Mouse (Mus musculus) heart, postnatal 0 days (tissue): ENCODE data around the gene Slc41a1. TPM values are rescaled to one million over a fixed set of nuclear protein-coding genes. Genes with fewer than 3 reads are reported as not detected.
A peak's percentile ranks its signal among the peaks of the same experiment; 100 is the strongest.

Experiments
- ATAC-seq: fragments of 200-750 bp; cut with Nextera tagmentation; 2 replicates; pipeline ENCODE4 v1.8.0; 2017; ENCODE audit warnings: low read depth, moderate number of reproducible peaks, moderate library complexity; ENCODE audit not compliant: insufficient read depth
- DNase-seq: peaks from one replicate; pipeline ENCODE4 v3.0.0-alpha.2; 2016; ENCODE audit warnings: low spot score
- H3K27ac ChIP-seq: fragments of 300-500 bp; sonication (generic); 2 replicates; pipeline ENCODE4 v1.5.1; 2014; ENCODE audit warnings: low read depth, mild to moderate bottlenecking
- H3K27me3 ChIP-seq: fragments of 300-500 bp; sonication (generic); 2 replicates; pipeline ENCODE4 v1.6.1; 2014; ENCODE audit warnings: low read length, mixed read lengths; ENCODE audit not compliant: control insufficient read depth, insufficient read depth
- H3K36me3 ChIP-seq: fragments of 300-500 bp; sonication (generic); replicated peaks from 2 replicates; pipeline ENCODE4 v1.6.1; 2014; ENCODE audit warnings: low read length, mixed read lengths; ENCODE audit not compliant: control insufficient read depth, insufficient read depth
- H3K4me1 ChIP-seq: fragments of 300-500 bp; sonication (generic); 2 replicates; pipeline ENCODE4 v1.6.1; 2014; ENCODE audit warnings: antibody characterized with exemption; ENCODE audit not compliant: control insufficient read depth, insufficient read depth
- H3K4me2 ChIP-seq: fragments of 300-500 bp; sonication (generic); 2 replicates; pipeline ENCODE4 v1.6.1; 2014; ENCODE audit warnings: low read depth, mild to moderate bottlenecking, low read length, moderate library complexity
- H3K4me3 ChIP-seq: fragments of 300-500 bp; sonication (generic); 2 replicates; pipeline ENCODE4 v1.5.1; 2014; ENCODE audit warnings: low read depth, low read length
- H3K9ac ChIP-seq: fragments of 300-500 bp; sonication (generic); replicated peaks from 2 replicates; pipeline ENCODE4 v1.6.1; 2014; ENCODE audit warnings: low read depth, low read length, mixed read lengths
- H3K9me3 ChIP-seq: fragments of 300-500 bp; sonication (generic); replicated peaks from 2 replicates; pipeline ENCODE4 v1.6.1; 2016; ENCODE audit warnings: low read length; ENCODE audit not compliant: control insufficient read depth
- CTCF ChIP-seq: IDR thresholded peaks from 2 replicates; pipeline ENCODE4 v1.5.1; 2016; ENCODE audit warnings: antibody characterized with exemption, control low read depth, low read depth
- EP300 ChIP-seq: IDR thresholded peaks from 2 replicates; pipeline ENCODE4 v1.6.1; 2016; ENCODE audit warnings: antibody characterized with exemption, low read depth
- WGBS: fragments of 180-500 bp; shearing (Covaris S2); extraction: QIAGEN DNeasy Blood & Tissue Kit; methylation state at CpG from one replicate; pipeline ENCODE4 v1.1.7; 2014; 5-methylcytosine and 5-hydroxymethylcytosine counted together
- polyA plus RNA-seq: library from polyadenylated mRNA; unstranded; fragments of >200 nt; fragmentation: Nextera tagmentation; extraction: Ambion mirVana; gene quantifications from 2 replicates; pipeline ENCODE4 v1.2.1, GENCODE M21; 2015
- total RNA-seq: library from RNA; depleted of rRNA; stranded (reverse); fragments of >200 nt; gene quantifications from 2 replicates; pipeline ENCODE4 v1.2.3, GENCODE M21; 2014; ENCODE audit warnings: low replicate concordance

Gene Slc41a1
- total and polyA plus RNA-seq, 2 experiments from 2014 or later, result 10.3 to 29.7 TPM

- Histone ChIP-seq H3K4me1 (no peaks in the 10 kb centered on the region; the same call in 1 of the 2 replicates), H3K27ac (no peak overlapping the region; the same call in 1 of the 2 replicates)
- ATAC-seq, result no peak
Measured at GRCm38 (mm10) chr1:131867946-131868290, 40.6 kb downstream of the Slc41a1 start.

GRCm38 (mm10) chr1:131869561-131869960, 42.3 kb downstream of the Slc41a1 start:
- Histone ChIP-seq H3K36me3 (peaks cover 19% of the 10 kb centered on the region), H3K4me1 (no peaks in the 10 kb centered on the region; the same call in 1 of the 2 replicates), H3K27me3 (no peaks in the 10 kb centered on the region), H3K9ac (no peak overlapping the region), H3K4me3 (no peak overlapping the region), H3K4me2 (no peak overlapping the region), H3K27ac (no peak overlapping the region), H3K9me3 (no peaks in the 10 kb centered on the region)
- DNase-seq, result no peak
- WGBS, result 90% methylated on average over 2 of the region's 2 CpGs
- no peak for ATAC-seq
- TF ChIP-seq EP300, result no peak
- TF ChIP-seq CTCF, result no peak

More at GRCm38 (mm10) chr1:131867946-131868290, 40.6 kb downstream of the Slc41a1 start:
- Histone ChIP-seq H3K9ac (peak overlapping the region; percentile 76), H3K9me3 (no peaks in the 10 kb centered on the region), H3K4me2 (peak overlapping the region; percentile 97), H3K36me3 (peaks cover 19% of the 10 kb centered on the region; the same call in 1 of the 2 replicates), H3K27me3 (no peaks in the 10 kb centered on the region), H3K4me3 (peak overlapping the region; percentile 91)
- DNase-seq, result no peak
- WGBS, result 12% methylated on average over 10 of the region's 10 CpGs
- TF ChIP-seq EP300 (no peak), CTCF (no peak)

GRCm38 (mm10) chr1:131872856-131873255, 45.6 kb downstream of the Slc41a1 start:
- no peak for ATAC-seq
- 54% methylated on average over 1 of the region's 1 CpGs for WGBS

GRCm38 (mm10) chr1:131879816-131880215, 52.5 kb downstream of the Slc41a1 start:
- ATAC-seq (no peak), DNase-seq (no peak)

More at GRCm38 (mm10) chr1:131872856-131873255, 45.6 kb downstream of the Slc41a1 start:
- no peak overlapping the region for H3K4me3 ChIP-seq
- no peaks in the 10 kb centered on the region; the same call in 1 of the 2 replicates for H3K4me1 ChIP-seq
- H3K4me2 ChIP-seq, result no peak overlapping the region
- H3K9ac ChIP-seq, result no peak overlapping the region
- H3K27ac ChIP-seq, result no peak overlapping the region
- H3K27me3 ChIP-seq, result no peaks in the 10 kb centered on the region
- no peak for TF ChIP-seq CTCF
- no peak for TF ChIP-seq EP300
- no peak for DNase-seq
- peaks cover 19% of the 10 kb centered on the region for H3K36me3 ChIP-seq
- H3K9me3 ChIP-seq, result no peaks in the 10 kb centered on the region

GRCm38 (mm10) chr1:131882787-131883186, 55.5 kb downstream of the Slc41a1 start:
- no peak for ATAC-seq
- H3K4me3 ChIP-seq, result no peak overlapping the region
- TF ChIP-seq EP300 (no peak), CTCF (peak; percentile 35)
- no peaks in the 10 kb centered on the region for H3K27me3 ChIP-seq
- H3K4me1 ChIP-seq, result no peaks in the 10 kb centered on the region
- no peak overlapping the region for H3K9ac ChIP-seq
- H3K27ac ChIP-seq, result no peak overlapping the region
- 48% methylated on average over 2 of the region's 2 CpGs for WGBS
- H3K9me3 ChIP-seq, result no peaks in the 10 kb centered on the region
- H3K36me3 ChIP-seq, result no peaks in the 10 kb centered on the region
- DNase-seq, result no peak
- no peak overlapping the region for H3K4me2 ChIP-seq

More at GRCm38 (mm10) chr1:131879816-131880215, 52.5 kb downstream of the Slc41a1 start:
- WGBS, result 62% methylated on average over 2 of the region's 2 CpGs
- TF ChIP-seq CTCF (no peak), EP300 (no peak)
- Histone ChIP-seq H3K4me2 (no peak overlapping the region), H3K27ac (no peak overlapping the region), H3K9me3 (no peaks in the 10 kb centered on the region), H3K27me3 (no peaks in the 10 kb centered on the region), H3K4me1 (no peaks in the 10 kb centered on the region), H3K36me3 (no peaks in the 10 kb centered on the region), H3K4me3 (no peak overlapping the region), H3K9ac (no peak overlapping the region)

- no peaks in the 10 kb centered on the region for H3K36me3 ChIP-seq
- no peaks in the 10 kb centered on the region for H3K27me3 ChIP-seq
- H3K4me2 ChIP-seq, result no peak overlapping the region
- TF ChIP-seq EP300 (no peak), CTCF (no peak)
- no peaks in the 10 kb centered on the region for H3K9me3 ChIP-seq
- ATAC-seq, result no peak
- no peak overlapping the region for H3K27ac ChIP-seq
- no peak overlapping the region for H3K9ac ChIP-seq
- 84% methylated on average over 2 of the region's 2 CpGs for WGBS
- H3K4me1 ChIP-seq, result no peaks in the 10 kb centered on the region
- no peak for DNase-seq
- H3K4me3 ChIP-seq, result no peak overlapping the region
Measured at GRCm38 (mm10) chr1:131886173-131886572, 58.9 kb downstream of the Slc41a1 start.
